Mouse (Mus musculus) liver, postnatal 0 days (tissue): Measurements from ENCODE around the gene Hjurp. TPM values are rescaled to one million over a fixed set of nuclear protein-coding genes. Genes with fewer than 3 reads are reported as not detected.

Source experiments
- ATAC-seq: fragments of 200-750 bp; cut with Nextera tagmentation; 2 replicates; pipeline ENCODE4 v1.8.0; 2017; ENCODE audit warnings: mild to moderate bottlenecking, moderate library complexity
- DNase-seq: peaks from one replicate; pipeline ENCODE4 v3.0.0-alpha.2; 2016
- H3K27ac ChIP-seq: fragments of 300-500 bp; sonication (generic); 2 replicates; pipeline ENCODE4 v1.5.1; 2014; ENCODE audit warnings: antibody characterized with exemption, moderate library complexity, mild to moderate bottlenecking, low read depth
- H3K27me3 ChIP-seq: fragments of 300-500 bp; sonication (generic); 2 replicates; pipeline ENCODE4 v1.6.1; 2014; ENCODE audit warnings: low read length, control low read depth, mixed read lengths; ENCODE audit not compliant: insufficient read depth
- H3K36me3 ChIP-seq: fragments of 300-500 bp; sonication (generic); replicated peaks from 2 replicates; pipeline ENCODE4 v1.6.1; 2014; ENCODE audit warnings: mild to moderate bottlenecking, control low read depth, low read length, moderate library complexity, mixed read lengths; ENCODE audit not compliant: insufficient read depth
- H3K4me1 ChIP-seq: fragments of 300-500 bp; sonication (generic); 2 replicates; pipeline ENCODE4 v1.6.1; 2014; ENCODE audit warnings: antibody characterized with exemption, mild to moderate bottlenecking, control low read depth; ENCODE audit not compliant: insufficient read depth
- H3K4me2 ChIP-seq: fragments of 300-500 bp; sonication (generic); 2 replicates; pipeline ENCODE4 v1.6.1; 2014; ENCODE audit warnings: low read depth, mild to moderate bottlenecking, low read length, moderate library complexity, mixed read lengths
- H3K4me3 ChIP-seq: fragments of 300-500 bp; sonication (generic); 2 replicates; pipeline ENCODE4 v1.5.1; 2014; ENCODE audit warnings: low read depth, low read length
- H3K9ac ChIP-seq: fragments of 300-500 bp; sonication (generic); replicated peaks from 2 replicates; pipeline ENCODE4 v1.6.1; 2014; ENCODE audit warnings: mild to moderate bottlenecking, moderate library complexity
- H3K9me3 ChIP-seq: fragments of 300-500 bp; sonication (generic); 2 replicates; pipeline ENCODE4 v1.6.1; 2016; ENCODE audit warnings: mild to moderate bottlenecking, control low read depth, low read length, mixed read lengths
- CTCF ChIP-seq: sonication (generic); IDR thresholded peaks from 2 replicates; pipeline ENCODE4 v1.5.1; 2016; ENCODE audit warnings: antibody characterized with exemption, low read depth
- EP300 ChIP-seq: IDR thresholded peaks from 2 replicates; pipeline ENCODE4 v1.6.1; 2016; ENCODE audit warnings: antibody characterized with exemption, low read depth, mild to moderate bottlenecking
- WGBS: fragments of 180-500 bp; shearing (Covaris S2); extraction: QIAGEN DNeasy Blood & Tissue Kit; methylation state at CpG from one replicate; pipeline ENCODE4 v1.1.7; 2014; ENCODE audit not compliant: insufficient replicate concordance; 5-methylcytosine and 5-hydroxymethylcytosine counted together
- polyA plus RNA-seq: library from polyadenylated mRNA; unstranded; fragments of >200 nt; fragmentation: Nextera tagmentation; extraction: Ambion mirVana; gene quantifications from 2 replicates; pipeline ENCODE4 v1.2.1, GENCODE M21; 2015

The Hjurp gene
- polyA plus RNA-seq, 1 experiment from 2014 or later: 37.0 TPM

- H3K27ac ChIP-seq: no peak overlapping the region
- WGBS: 55% methylated on average over 4 of the region's 4 CpGs
- H3K4me2 ChIP-seq: no peak overlapping the region
- no peak overlapping the region for H3K9ac ChIP-seq
- H3K9me3 ChIP-seq: peaks cover 20% of the 10 kb centered on the region
- no peaks in the 10 kb centered on the region for H3K4me1 ChIP-seq
- TF ChIP-seq EP300: no peak
- TF ChIP-seq CTCF: no peak
- H3K4me3 ChIP-seq: no peak overlapping the region
- no peak for ATAC-seq
- DNase-seq: no peak
- H3K27me3 ChIP-seq: no peaks in the 10 kb centered on the region
- no peaks in the 10 kb centered on the region for H3K36me3 ChIP-seq
These were observed 21.5 kb upstream of the Hjurp start for GRCm38 (mm10) chr1:88298686-88299528.

- DNase-seq: peak; percentile 18
- Histone ChIP-seq H3K36me3 (no peaks in the 10 kb centered on the region), H3K27ac (no peak overlapping the region), H3K4me1 (no peaks in the 10 kb centered on the region), H3K4me3 (no peak overlapping the region), H3K9ac (no peak overlapping the region), H3K27me3 (no peaks in the 10 kb centered on the region), H3K9me3 (peaks cover 20% of the 10 kb centered on the region), H3K4me2 (no peak overlapping the region)
- TF ChIP-seq CTCF (no peak), EP300 (no peak)
- 60% methylated on average over 7 of the region's 7 CpGs for whole genome bisulfite sequencing
- ATAC-seq: no peak
These were observed 20.2 kb upstream of the Hjurp start for GRCm38 (mm10) chr1:88297480-88298258.

GRCm38 (mm10) chr1:88296171-88296920 is 18.9 kb upstream of the Hjurp start:
- Histone ChIP-seq H3K36me3 (no peaks in the 10 kb centered on the region), H3K9ac (no peak overlapping the region), H3K27me3 (no peaks in the 10 kb centered on the region), H3K4me3 (no peak overlapping the region), H3K4me2 (no peak overlapping the region), H3K4me1 (no peaks in the 10 kb centered on the region), H3K9me3 (peaks cover 17% of the 10 kb centered on the region), H3K27ac (no peak overlapping the region)
- ATAC-seq: 0 out of 2 replicates have a peak, but pooled peaks have one; percentile 12
- TF ChIP-seq EP300 (no peak), CTCF (no peak)
- 66% methylated on average over 4 of the region's 4 CpGs for WGBS
- peak; percentile 22 for DNase-seq

- peaks cover 13% of the 10 kb centered on the region for H3K9me3 ChIP-seq
- no peak overlapping the region for H3K4me3 ChIP-seq
- no peaks in the 10 kb centered on the region for H3K27me3 ChIP-seq
- TF ChIP-seq EP300 (no peak), CTCF (no peak)
- H3K36me3 ChIP-seq: no peaks in the 10 kb centered on the region
- ATAC-seq (no peak), DNase-seq (no peak)
- no peak overlapping the region for H3K9ac ChIP-seq
- no peak overlapping the region for H3K4me2 ChIP-seq
- no peak overlapping the region for H3K27ac ChIP-seq
- no peaks in the 10 kb centered on the region for H3K4me1 ChIP-seq
- 21% methylated on average over 1 of the region's 1 CpGs for WGBS
These were observed 17.2 kb upstream of the Hjurp start for GRCm38 (mm10) chr1:88294650-88295049.

GRCm38 (mm10) chr1:88292057-88292456 is 14.6 kb upstream of the Hjurp start:
- H3K9ac ChIP-seq: no peak overlapping the region
- no peaks in the 10 kb centered on the region for H3K36me3 ChIP-seq
- WGBS: 49% methylated on average over 2 of the region's 2 CpGs
- no peak for TF ChIP-seq CTCF
- no peak overlapping the region for H3K27ac ChIP-seq
- H3K4me3 ChIP-seq: no peak overlapping the region
- DNase-seq (no peak), ATAC-seq (no peak)
- H3K27me3 ChIP-seq: no peaks in the 10 kb centered on the region
- peaks cover 3% of the 10 kb centered on the region for H3K4me1 ChIP-seq
- peaks cover 9% of the 10 kb centered on the region; the same call in 1 of the 2 replicates for H3K9me3 ChIP-seq
- no peak overlapping the region for H3K4me2 ChIP-seq
